Mouse (Mus musculus) midbrain, embryonic 16.5 days (tissue): ENCODE measurements around the gene Usp46. TPM values are rescaled to one million over a fixed set of nuclear protein-coding genes. Genes with fewer than 3 reads are reported as not detected.

Experiments
- ATAC-seq: fragments of 200-750 bp; cut with Nextera tagmentation; 2 replicates; pipeline ENCODE4 v1.8.0; 2017; ENCODE audit warnings: moderate TSS enrichment
- H3K27ac ChIP-seq: fragments of 300-500 bp; sonication (generic); 2 replicates; pipeline ENCODE4 v1.5.1; 2014; ENCODE audit warnings: mild to moderate bottlenecking, low read length, mixed read lengths
- H3K27me3 ChIP-seq: fragments of 300-500 bp; sonication (generic); 2 replicates; pipeline ENCODE4 v1.6.1; 2014; ENCODE audit warnings: low read depth, low read length, mixed read lengths; ENCODE audit not compliant: control insufficient read depth, insufficient read depth
- H3K36me3 ChIP-seq: fragments of 300-500 bp; sonication (generic); 2 replicates; pipeline ENCODE4 v1.6.1; 2014; ENCODE audit warnings: mild to moderate bottlenecking, low read length, moderate library complexity, mixed read lengths; ENCODE audit not compliant: control insufficient read depth, insufficient read depth
- H3K4me1 ChIP-seq: fragments of 300-500 bp; sonication (generic); 2 replicates; pipeline ENCODE4 v1.6.1; 2014; ENCODE audit warnings: mild to moderate bottlenecking, low read length, mixed read lengths; ENCODE audit not compliant: control insufficient read depth, insufficient read depth
- H3K4me2 ChIP-seq: fragments of 300-500 bp; sonication (generic); 2 replicates; pipeline ENCODE4 v1.6.1; 2014; ENCODE audit warnings: mild to moderate bottlenecking, low read length, mixed read lengths
- H3K4me3 ChIP-seq: fragments of 300-500 bp; sonication (generic); 2 replicates; pipeline ENCODE4 v1.5.1; 2014; ENCODE audit warnings: low read depth, mild to moderate bottlenecking, low read length, moderate library complexity, mixed read lengths
- H3K9ac ChIP-seq: fragments of 300-500 bp; sonication (generic); 2 replicates; pipeline ENCODE4 v1.6.1; 2014; ENCODE audit warnings: low read depth, low read length, mixed read lengths
- H3K9me3 ChIP-seq: fragments of 300-500 bp; sonication (generic); replicated peaks from 2 replicates; pipeline ENCODE4 v1.6.1; 2014; ENCODE audit warnings: mild to moderate bottlenecking, low read length, mixed read lengths; ENCODE audit not compliant: control insufficient read depth, poor library complexity, severe bottlenecking
- WGBS: fragments of 180-500 bp; shearing (Covaris S2); extraction: QIAGEN DNeasy Blood & Tissue Kit; methylation state at CpG from one replicate; pipeline ENCODE4 v1.1.7; 2014; 5-methylcytosine and 5-hydroxymethylcytosine counted together
- polyA plus RNA-seq: library from polyadenylated mRNA; unstranded; fragments of >200 nt; fragmentation: Nextera tagmentation; extraction: Ambion mirVana; gene quantifications from 2 replicates; pipeline ENCODE4 v1.2.1, GENCODE M21; 2015

The Usp46 gene
- polyA plus RNA-seq, 1 experiment from 2014 or later = 38.5 TPM

- no peaks in the 10 kb centered on the region for H3K9me3 ChIP-seq
- WGBS = 83% methylated on average over 3 of the region's 3 CpGs
- H3K4me2 ChIP-seq = no peak overlapping the region
- H3K27ac ChIP-seq = no peak overlapping the region
- H3K27me3 ChIP-seq = no peaks in the 10 kb centered on the region
- H3K4me3 ChIP-seq = no peak overlapping the region
- no peaks in the 10 kb centered on the region for H3K36me3 ChIP-seq
- ATAC-seq = no peak
- no peak overlapping the region for H3K9ac ChIP-seq
- H3K4me1 ChIP-seq = peaks cover 5% of the 10 kb centered on the region; the same call in 1 of the 2 replicates
Measured at GRCm38 (mm10) chr5:73955691-73956090, 112.5 kb downstream of the Usp46 start.

- peaks cover 5% of the 10 kb centered on the region; the same call in 1 of the 2 replicates for H3K4me1 ChIP-seq
- no peak overlapping the region for H3K9ac ChIP-seq
- H3K27ac ChIP-seq = no peak overlapping the region
- no peaks in the 10 kb centered on the region for H3K27me3 ChIP-seq
- no peak overlapping the region for H3K4me3 ChIP-seq
- no peak for ATAC-seq
- H3K9me3 ChIP-seq = no peaks in the 10 kb centered on the region
- H3K4me2 ChIP-seq = no peak overlapping the region
- 96% methylated on average over 4 of the region's 4 CpGs for WGBS
- no peaks in the 10 kb centered on the region for H3K36me3 ChIP-seq
Measured at GRCm38 (mm10) chr5:73955005-73955404, 113.2 kb downstream of the Usp46 start.

GRCm38 (mm10) chr5:73953066-73953614 lies 115.1 kb downstream of the Usp46 start:
- H3K4me2 ChIP-seq = no peak overlapping the region
- WGBS = 77% methylated on average over 3 of the region's 3 CpGs
- no peak overlapping the region for H3K9ac ChIP-seq
- H3K4me1 ChIP-seq = peaks cover 5% of the 10 kb centered on the region; the same call in 1 of the 2 replicates
- no peak overlapping the region for H3K4me3 ChIP-seq
- H3K9me3 ChIP-seq = no peaks in the 10 kb centered on the region
- H3K36me3 ChIP-seq = no peaks in the 10 kb centered on the region
- H3K27ac ChIP-seq = no peak overlapping the region
- 0 out of 2 replicates have a peak, but pooled peaks have one; percentile 62 for ATAC-seq
- no peaks in the 10 kb centered on the region for H3K27me3 ChIP-seq

- Histone ChIP-seq H3K27me3 (no peaks in the 10 kb centered on the region), H3K27ac (no peak overlapping the region), H3K9ac (no peak overlapping the region), H3K36me3 (no peaks in the 10 kb centered on the region), H3K4me1 (peaks cover 5% of the 10 kb centered on the region; the same call in 1 of the 2 replicates), H3K4me3 (no peak overlapping the region), H3K4me2 (no peak overlapping the region), H3K9me3 (no peaks in the 10 kb centered on the region)
- 38% methylated on average over 1 of the region's 1 CpGs for WGBS
- ATAC-seq = peak; percentile 36; the same call in 1 of the 2 replicates
Measured at GRCm38 (mm10) chr5:73951649-73952000, 116.6 kb downstream of the Usp46 start.

- Histone ChIP-seq H3K27me3 (no peaks in the 10 kb centered on the region), H3K9me3 (no peaks in the 10 kb centered on the region), H3K27ac (no peak overlapping the region), H3K4me2 (no peak overlapping the region), H3K9ac (no peak overlapping the region), H3K4me3 (no peak overlapping the region), H3K36me3 (no peaks in the 10 kb centered on the region), H3K4me1 (peaks cover 5% of the 10 kb centered on the region; the same call in 1 of the 2 replicates)
- WGBS = 26% methylated on average over 16 of the region's 16 CpGs
- ATAC-seq = peak; percentile 58
Measured at GRCm38 (mm10) chr5:73950809-73951648, 117.2 kb downstream of the Usp46 start.

Other genes starting within 250 kb of the Usp46 start
- 11.3 and 12.4 TPM in 2 replicates for gene Rasl11b, start 126.9 kb upstream of the Usp46 start, polyA plus RNA-seq